Mouse (Mus musculus) kidney, adult 11 months (tissue): Measurements from ENCODE around the gene Ptpn1.

Source experiments
- DNase-seq: peaks from one replicate; pipeline ENCODE4 v3.0.0; 2022

Ptpn1 gene

DNA sequence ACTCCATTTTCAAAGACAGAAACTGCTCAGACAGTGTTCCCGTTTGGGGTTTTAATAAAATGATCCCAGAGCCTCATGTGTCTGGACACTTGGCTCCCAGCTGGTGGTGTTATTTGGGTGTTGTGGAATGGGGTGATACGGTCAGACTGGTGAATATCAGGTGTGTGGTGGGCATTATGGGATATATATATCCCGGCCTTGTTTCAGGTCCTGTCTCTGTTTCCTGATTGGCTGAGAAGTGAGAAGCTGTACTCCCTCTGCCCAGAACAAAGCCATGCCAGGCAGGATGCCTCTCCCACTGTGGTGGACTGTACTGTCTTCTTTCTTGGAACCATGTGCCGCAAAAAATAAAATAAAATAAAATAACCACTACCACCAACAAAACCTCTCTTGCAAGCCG lies 7.8 kb upstream of the Ptpn1 start:
- DNase-seq = no peak

DNA sequence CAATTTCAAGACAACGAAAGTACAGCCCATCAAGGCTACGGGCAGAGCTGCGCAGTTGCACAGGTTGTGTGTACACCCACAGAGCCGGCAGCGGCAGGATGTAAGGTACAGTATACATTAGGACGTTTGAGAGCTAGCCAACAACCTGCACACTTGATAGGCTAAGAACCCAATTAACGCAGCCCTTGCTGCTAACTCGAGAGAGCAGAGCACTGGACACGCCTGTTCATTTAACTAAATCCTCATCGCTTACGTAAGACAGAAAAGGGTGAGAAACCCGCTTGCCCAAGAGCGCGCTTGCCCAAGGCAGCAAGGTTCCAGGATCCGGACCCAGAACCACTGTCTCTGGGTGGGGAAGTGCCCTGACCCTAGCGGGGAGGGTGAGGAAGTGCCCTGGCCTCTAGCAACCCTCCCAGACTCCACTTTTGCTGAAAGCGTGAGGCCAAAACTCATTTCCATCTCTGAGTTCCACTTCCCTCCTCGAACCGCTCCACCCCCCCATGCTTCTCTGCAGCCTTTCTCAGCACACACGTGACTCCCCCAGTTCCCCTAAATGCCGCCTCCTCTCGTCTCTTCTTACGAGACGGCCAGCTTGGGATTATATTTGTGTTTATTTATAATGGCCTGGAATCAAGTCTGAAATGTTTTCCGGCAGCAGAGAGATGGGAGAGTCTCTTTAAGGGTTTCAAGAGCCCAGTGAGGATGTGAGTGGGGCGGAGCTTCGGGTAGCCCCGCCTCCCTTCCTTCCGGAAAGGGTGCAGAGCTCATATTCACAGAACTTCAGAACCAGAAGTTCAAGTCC lies 6.9 kb upstream of the Ptpn1 start:
- DNase-seq = peak; percentile 88

DNA sequence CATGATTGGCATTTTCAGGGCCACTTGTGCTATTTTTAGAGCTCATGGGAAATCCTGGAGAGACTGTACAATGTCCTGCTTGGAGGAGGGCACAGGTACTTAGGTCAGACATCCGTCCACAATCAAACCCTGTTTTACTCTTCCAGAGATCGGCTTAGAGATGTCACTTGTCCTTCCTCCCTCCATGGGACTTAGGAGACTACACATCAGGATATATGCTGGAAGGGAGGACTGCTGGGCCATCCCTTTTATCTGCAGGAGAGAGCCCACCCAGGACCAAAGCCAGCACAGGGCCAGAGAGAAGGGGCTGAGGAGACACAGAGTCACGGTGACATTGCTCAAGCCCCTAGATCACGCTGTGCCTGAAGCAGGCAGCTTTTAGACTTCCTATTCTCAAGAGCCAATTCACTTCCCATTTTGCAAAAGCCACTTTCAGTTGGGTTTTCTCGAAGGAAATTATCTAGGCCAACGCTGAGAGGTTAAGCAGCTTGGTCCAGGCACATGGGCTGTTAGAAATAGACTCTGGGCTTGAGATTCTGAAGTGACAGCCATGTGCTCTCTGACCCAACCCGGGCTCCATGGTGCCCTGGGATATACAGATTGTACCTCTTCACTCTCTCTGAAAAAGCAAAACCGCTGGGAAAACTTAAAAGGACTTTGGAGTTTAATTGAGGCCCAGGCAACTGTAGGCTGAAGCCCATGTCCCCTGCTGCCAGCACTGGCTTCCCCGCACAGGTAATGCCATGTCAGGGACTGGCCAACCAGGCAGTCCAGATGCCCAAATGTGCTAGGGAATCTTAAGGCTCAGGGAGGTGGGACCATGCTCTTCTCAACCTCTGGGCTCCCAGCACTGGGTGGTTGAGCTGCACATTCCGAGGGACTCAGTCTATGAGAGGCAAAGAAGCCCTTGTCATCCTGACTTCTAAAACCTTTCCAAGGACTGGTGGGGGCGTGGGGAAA lies 5.7 kb upstream of the Ptpn1 start:
- no peak for DNase-seq

DNA sequence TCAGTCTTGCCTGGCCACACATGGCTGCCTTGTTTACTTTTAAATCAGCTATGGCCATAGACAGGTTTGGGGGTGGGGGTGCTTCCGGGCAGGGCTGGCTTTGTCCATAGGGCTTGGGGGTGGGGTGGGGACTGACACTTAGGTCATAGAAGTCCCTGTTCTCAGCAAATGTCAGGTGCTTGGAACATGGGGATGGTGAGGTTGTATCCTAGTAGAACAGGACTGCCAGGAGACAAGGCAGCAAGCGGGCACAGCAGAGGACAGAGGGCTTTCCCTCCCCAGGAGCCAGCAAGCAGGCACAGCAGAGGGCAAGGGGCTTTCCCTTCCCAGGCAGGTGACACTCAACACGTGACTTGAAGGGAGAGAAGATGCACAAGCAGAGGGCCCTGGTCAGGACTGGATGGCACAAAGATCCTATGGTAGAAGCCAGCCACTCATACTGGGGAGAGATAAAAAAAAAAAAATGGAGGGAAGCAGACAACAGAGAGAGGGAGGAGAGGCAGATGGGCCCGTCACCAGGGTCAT lies 3.8 kb upstream of the Ptpn1 start:
- no peak for DNase-seq

DNA sequence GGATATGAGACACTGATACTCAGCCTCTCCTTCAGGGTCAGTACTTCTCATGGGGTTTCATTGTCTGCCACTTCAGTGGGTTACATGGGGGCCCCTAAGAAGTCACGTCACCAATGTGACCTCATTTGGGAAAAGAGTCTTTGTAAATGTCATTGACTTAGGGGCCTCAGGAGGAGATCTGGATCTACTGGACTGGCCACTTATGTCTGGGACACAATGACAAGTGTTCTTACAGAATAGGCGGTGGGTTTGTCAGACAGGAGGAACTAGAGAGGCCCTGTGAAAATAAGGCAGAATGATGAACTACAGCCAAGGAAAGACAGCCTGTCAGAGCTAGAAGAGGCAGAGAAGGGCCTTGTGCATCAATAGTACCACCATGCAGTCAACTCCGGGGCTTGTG lies 2.9 kb upstream of the Ptpn1 start:
- DNase-seq = no peak

DNA sequence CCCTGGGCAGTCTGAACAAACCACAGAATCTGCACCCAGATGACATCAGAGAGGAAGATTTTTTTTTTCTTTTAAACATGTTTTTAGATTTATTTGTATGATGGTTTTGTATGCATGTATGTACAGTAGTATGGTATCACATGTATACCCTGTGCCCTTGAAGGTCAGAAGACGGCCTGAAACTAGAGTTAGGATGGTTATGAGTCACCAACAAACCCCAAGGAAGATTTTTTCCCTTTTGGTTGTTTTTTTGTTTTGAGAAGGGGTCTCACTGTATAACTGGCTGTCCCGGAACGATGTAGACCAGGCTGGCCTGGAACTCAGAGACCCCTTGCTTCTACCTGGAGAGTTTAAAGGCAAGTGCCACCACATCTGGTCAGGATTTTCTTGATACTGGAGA lies 882 bp upstream of the Ptpn1 start:
- DNase-seq = no peak

DNA sequence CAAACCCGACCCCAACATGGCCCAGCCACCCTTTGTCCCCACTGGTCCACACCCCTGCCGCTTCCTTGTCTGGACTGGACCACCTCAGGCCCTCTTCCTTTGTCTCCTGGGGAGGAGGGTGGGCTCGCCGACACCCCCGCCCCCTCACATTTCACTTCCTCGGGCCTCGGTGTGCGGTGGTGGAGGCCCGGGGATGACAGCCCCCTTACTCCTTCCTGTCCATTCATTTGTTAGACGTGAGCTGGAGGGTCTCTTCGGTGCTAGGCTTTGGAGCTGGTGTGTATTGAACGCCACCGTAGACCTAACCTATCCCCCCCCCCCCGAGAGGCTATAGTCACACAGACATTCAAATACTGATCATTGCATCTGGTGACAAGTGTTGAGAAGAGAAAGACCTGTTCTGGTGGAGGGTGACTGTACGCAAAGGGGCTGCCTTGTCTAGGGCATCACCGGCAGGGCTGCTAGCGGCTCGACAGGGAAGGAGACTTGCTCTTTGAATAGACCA lies 922 bp downstream of the Ptpn1 start:
- no peak for DNase-seq

DNA sequence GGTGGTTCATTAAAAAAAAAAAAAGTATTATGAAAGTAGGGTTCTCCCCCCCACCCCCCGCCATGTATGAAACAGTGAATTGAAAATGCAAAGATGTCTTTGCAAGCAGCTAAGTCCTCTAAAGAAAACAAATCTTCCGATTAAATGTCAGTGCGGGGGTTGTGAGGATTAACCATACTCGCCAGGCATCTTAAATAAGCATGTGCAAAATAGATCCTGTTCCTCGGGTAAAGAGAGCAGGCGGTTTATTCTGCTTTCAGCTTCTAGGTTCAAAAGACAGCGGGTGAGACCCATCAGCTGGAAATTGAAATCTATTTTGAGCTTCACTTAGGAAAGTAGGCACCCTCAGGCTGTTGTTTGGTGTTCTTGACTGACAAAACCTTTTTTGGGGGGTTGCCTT lies 1.5 kb downstream of the Ptpn1 start:
- DNase-seq = no peak

DNA sequence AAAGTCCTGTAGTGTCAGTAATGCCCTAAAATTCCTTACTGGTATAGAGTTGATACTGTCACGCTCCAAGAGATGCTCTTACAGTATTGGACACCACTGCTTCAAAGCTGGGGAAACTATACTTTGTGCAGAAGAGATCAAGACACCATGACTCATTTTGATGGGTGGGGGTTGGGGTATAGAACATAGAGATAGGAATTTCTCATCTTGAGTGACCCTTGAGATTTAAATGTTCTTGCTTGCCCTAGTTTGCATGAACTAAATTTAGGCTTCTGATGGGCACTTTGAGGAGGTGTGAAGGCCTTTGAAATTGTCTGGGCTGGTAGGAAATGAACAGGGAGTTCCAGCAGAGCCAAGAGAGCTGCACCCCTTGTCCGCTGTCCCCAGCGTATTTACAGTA lies 4.1 kb downstream of the Ptpn1 start:
- no peak for DNase-seq

DNA sequence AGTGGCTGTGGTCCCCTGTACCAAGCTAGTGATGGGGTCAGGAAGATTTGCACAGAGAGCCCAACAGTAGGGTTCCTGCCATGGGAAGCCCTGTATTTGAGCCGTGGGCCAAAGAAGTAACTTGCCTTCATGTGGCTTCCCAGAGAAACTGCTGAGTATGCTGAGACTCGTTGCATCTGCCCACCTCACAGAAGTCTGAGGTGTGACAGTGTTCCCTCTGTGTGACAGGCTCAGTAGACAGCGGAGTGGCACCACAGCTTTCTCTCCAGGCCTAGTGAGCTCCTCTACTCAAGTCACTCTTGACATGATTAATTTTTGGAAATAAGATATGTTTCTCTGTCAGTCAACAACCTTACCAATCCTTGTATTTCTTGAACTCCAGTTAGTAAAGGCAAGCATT lies 6.9 kb downstream of the Ptpn1 start:
- no peak for DNase-seq

DNA sequence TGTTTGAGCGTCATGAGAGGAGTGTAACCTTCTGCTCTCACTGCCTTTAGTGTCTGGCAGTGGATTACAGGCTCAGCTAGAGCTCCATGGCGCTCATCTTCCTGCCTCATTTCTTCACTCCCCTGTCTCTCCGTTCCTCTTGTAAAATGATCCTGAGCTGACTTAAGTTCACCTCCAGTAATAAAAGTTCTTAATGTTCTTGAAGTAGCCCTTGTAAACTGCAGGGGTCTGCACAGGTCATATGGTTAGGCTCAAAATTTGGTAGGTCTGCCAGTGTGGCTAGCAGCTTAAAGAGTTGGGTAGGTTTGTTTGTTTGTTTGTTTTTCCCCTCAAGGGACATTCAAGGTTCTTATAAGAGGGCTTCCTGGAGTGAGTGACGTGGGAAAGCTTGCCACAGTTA lies 7.3 kb downstream of the Ptpn1 start:
- no peak for DNase-seq

DNA sequence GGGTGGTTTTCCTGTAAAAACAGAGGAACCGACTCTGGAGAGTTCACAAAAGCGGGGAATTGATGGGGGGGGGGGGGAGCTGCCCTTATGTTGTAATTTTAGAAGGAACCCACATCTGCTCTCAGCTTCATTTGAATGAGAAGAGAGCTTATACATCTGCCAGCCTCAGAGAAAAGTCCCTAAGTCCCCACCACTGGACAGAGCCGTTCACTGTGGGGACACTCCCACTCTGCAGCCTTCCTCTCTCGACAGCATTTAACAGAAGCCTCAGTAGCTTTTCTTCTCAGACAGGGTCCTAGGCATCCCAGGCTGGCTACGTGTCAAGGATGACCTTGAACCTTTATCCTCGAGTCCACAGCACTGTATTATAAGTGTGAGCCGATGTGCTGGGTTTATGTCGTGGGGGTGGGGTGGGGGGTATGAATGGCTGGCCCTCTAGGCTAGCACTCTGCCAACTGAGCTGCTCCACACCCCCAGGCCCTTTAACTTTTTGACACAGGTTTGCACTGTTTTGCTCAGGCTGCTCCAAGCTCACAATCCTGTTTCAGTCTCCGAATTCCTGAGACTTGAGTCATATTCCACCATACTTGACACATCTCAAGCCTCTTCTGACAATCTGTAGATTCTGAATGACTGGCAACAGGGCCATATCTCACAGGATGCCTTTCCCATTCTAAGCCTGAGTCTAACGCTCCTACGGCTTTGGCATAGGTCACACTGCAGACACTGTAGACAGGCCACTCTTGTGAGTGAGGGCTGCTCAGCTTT lies 8.0 kb downstream of the Ptpn1 start:
- no peak for DNase-seq

DNA sequence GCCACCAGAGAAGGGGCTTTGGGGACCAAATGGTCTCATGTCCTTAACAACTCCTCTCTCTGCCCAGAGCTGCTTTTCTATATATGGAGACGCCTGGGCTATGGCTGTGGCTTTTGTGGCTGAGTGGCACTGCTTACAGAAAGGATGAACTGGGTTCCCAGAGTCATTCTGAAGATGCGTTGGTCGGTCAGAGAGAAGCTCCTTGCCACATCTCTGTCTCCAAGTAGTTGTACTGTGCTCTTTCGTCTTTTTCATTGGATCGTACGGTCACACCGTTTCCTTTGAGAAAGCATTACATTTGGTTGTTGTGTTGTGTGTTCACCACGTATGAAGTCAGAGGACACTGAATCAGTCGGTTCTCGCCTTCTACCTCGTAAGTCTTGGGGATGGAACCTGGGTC lies 8.8 kb downstream of the Ptpn1 start:
- no peak for DNase-seq

DNA sequence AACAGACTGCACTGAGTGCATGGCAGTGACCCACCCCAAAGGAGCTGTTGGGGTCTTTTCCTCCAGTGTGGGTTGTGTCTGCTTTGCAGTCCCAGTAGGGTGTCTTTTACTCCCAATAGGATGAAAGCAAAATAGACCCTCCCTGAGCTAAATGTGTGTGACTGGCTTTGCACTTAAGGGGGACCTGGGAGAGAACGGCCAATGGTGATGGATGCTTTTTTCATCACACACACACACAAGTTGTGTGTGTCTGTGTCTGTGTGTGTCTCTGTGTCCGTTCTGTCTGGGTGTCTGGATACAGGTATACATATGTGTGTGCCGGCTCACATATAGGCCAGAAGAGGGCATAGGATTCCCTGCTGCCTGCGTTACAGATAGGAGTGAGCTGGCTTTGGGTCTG lies 9.5 kb downstream of the Ptpn1 start:
- no peak for DNase-seq

DNA sequence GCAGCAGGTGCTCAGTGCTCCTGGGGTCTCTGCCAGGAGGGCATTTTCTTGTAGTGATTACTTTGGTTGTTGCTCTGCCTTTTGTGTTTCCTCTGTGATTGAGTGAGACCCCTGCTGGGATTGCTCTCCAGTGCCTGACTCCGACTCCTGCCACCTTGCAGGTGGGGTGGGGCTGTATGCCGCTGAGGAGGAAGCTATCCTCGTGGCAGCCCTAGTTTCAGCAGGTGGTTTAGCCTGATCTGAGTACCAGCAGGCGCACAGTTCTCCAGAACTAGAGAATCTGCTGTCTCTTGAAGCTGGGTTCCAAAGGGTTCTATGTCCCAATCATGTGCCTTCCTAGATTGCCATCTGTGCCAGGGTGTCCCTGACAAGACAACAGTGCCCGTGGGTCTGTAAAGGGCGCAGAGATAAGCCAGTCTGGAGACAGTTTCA lies 9.9 kb downstream of the Ptpn1 start:
- no peak for DNase-seq

DNA sequence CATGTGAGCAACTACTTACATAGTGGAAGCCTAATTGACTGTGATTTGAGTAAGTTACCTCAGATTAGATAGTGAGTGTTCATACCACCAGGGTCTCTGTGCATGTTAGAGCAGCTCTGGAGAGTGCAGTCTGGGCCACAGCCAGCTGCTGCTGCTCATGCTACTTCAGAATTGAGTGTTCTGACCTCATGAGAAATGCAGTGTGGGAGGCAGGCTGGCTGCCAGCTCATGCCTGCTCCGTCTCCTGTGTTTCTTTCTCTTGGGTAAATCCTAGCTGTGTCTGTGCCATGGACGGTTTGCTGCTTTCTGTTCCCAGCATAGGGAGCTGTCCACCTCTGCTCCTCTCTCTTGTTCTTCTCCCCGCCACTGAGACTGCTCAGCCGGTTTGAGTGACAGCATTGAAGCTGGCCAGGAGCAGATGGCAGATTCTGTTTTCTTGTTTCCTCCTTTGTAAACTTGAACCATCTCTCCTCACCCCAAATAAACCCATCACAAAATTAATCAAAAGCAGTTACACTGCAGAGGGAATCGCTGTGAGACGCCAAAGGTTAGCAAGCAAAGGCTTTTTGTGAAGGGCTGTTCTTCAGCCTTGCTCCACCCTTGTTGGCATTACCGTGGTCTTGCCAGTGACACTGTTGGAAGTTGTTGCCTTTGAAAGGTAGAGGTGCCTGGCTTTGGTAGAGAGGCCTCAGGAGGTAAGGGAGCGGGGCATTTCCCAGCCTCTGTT lies 10.5 kb downstream of the Ptpn1 start:
- DNase-seq = peak; percentile 74

DNA sequence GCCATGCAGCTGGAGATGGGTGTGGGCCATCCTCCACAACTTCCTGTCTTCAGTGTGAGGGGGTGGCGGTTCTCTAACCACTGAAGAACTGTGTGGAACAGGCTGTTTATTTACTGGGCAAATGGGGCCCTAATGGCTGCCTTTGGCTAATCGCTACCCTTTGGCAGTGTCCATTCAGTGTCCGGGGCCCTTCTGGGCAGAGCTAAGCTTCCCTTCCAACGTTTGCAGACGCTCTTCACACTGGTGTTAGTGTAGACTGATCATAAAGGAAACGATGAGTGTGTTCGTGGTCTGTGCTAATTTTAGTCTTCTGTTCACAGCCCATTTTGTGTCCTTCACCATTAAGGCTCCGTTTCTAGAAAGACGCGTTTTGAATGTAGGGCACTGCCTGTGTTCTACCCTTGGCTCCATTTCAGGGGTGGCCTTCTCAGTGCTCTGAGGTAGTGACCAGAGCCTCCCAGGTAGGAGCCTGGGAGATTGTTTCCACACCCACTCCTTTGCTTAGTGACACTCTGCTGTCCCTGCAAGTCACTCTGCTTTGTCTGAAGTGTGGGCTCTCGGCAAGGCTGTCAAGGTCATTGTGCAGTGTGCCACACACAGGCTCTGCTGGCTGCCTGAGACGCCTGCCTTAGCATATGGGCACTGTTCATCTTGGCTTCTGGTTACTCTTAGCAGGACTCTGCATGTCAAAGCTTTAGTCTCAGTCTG lies 11.2 kb downstream of the Ptpn1 start:
- no peak for DNase-seq

DNA sequence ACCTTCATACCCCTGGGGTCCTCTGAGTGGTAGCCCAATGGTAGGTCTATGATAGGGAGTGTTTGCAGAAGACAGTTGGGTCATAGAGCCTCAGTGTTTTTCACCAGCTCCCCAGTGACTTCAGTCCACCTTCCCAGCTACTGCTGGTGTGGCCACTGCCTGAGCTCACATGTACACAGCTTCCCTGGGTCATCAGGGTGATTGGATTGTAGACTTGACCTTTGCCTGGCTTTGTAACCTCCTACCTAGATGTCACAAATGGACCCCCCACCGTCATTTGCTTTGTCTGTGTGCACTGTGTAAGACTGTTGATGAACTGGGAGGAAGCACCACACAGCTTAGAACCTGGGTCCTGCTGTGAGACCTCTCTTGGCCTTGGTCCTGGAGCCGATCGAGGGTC lies 12.3 kb downstream of the Ptpn1 start:
- no peak for DNase-seq

DNA sequence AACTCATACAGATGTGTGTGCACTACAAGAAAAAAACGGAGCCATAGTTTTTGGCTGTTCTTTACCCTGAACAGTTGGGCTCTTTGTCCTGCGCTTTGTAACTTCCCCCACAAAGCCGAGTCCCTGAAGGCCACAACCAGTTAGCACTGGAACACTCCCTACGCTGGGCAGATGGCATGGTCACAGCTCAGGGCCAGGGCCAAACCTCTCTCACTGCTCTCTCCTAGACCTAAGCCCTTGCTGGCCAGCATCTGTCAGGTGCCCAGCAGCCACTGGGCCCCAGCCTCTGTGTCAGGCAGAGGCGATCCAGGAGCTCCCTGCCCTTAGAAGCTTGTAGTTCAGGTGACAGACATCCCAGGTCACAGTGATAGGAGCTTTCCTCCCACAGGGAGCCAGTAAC lies 13.6 kb downstream of the Ptpn1 start:
- DNase-seq = no peak

DNA sequence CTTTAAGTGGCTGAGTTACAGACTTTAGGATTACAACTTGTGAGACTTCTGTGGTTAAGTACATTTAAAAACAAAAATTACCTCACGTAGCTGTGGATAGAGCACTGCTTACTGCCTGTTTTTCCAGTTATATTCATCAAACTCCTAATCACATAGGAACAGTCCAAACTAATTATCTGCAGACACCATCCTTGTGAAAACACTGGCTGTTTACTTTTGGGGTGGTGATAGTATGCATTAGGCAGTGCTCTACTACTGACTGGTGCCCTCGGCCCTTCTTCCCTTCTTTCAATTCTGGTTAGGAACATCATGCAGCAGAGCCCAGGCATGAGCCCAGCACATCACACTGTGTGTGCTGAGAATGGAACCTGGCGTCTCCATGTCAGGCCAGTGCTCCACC lies 15.4 kb downstream of the Ptpn1 start:
- no peak for DNase-seq

DNA sequence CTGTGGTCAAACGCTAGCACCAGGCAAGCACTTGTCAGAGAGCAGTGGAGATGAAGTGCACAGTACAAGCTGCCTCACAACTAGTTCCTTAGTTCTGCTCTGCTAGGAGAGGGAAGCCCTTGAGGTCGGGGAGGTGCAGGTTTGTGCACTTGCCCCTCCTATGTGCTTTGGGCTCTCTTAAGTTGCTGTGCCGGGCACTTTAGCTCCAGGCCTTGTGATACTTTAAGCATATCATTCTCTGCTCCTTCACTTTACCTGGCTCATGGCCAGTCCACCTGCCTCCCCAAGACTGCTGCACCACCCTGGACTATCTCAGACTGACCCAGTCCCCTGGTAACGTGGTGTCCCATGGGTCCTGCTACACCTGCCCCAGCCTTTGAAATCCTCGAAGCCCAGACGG lies 16.2 kb downstream of the Ptpn1 start:
- DNase-seq = no peak

DNA sequence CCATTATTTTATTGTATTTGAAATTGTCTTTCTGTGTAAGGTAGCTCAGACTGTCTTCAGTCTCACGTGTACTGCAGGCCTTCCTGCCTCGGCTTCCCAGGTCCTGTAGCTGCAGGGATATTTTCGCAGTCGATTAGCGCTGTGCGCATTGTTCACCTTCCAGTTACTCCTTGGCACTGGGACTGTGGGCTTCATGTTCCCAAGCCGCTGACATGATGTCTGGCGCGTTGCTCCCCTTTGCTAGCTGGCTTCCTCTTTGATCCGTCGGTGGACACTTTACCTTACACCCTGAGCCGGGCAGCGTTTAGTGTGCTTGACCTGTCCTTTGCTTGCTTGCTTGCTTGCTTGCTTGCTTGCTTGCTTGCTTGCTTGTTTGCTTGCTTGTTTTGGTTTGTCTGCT lies 16.7 kb downstream of the Ptpn1 start:
- DNase-seq = no peak
